Mouse (Mus musculus): Measurements from ENCODE around the gene Ush1c.
A peak's percentile ranks its signal among the peaks of the same experiment; 100 is the strongest.
"Not testable (repeated sequence)": the region's sequence is repeated elsewhere in the genome, so short reads cannot be mapped to it uniquely, and the experiment has no call there.

Gene Ush1c

DNA sequence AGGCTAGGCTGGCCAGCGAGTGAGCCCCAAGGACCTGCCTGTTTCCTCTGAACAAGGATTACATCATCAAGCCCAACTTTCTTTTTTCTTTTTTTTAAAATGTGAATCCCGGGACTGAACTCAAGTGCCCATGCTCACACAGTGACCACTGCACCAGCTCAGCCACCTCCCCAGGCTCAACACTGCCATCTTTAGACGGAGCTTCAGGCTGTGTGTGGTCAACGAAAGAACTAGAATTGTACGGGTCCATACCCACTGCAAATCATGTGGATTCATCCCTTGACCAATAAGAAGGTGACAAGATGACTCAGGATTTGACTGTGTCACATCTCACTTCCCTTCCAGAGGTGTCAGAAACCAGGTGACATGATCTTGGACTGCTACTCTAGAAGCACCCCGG is 33.5 kb downstream of the Ush1c start:
- ATAC-seq (ENCODE audit: low TSS enrichment) = no peak

DNA sequence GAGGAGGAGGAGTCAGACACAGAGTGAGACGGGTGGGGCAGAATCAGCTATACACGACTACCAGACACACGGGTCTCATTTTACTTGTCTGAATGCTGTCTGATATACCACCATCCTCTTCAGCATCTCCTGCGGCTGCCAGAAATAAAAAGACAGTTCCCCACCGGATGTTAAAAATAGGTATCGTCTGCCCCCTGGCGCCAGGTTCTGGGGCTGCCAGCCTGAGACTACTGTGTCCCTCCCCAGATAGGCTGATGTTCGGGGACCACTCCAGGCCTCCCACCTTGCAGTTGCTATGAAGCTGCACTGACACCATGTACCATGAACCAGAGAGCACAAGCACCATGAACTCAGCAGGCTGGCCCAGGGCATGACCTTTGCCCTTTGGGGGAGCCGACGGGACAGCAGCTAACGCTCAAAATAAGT is 34.2 kb downstream of the Ush1c start:
- peak; percentile 47; the same call in 1 of the 2 replicates for ATAC-seq (ENCODE audit: low TSS enrichment)

DNA sequence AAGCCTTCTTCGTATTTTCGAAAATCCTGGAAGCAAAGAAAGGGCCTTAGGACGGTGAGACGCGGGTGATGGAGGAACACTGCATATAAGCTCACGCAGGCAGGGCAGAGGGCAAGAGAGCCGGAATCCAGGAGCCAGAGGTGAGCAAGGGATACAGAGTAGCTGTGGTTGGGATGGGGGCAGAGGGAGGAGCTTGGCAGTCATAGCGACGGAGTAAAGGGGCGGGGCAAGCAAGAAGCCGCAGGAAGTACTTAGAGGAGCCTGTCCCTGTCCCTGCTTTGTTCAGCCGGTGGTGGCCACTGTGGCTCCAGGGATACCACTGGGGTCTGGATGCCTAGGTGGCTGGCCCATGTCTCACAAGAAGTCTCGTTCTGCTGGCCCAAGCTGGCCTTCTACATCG is 36.7 kb downstream of the Ush1c start:
- ATAC-seq (ENCODE audit: low TSS enrichment) = no peak

DNA sequence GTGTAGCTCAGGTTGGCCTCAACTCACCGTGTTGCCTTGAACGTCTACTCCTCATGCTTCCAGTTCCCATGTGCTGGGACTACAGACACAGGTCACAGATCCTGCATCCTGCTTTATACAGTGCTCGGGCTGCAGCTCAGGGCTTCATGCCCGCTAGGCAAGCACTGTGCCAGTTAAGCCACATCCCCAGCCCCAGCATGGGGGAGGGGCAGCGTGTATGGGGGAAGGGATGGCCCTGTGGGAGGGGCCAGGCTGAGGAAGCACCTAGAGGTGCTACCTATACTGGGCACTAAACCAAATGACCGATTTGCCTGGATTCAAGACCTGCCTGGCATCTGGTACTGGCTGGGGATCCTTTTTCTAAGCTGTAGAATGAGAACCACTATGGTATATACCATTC is 38.3 kb downstream of the Ush1c start:
- no peak for ATAC-seq (ENCODE audit: low TSS enrichment)

DNA sequence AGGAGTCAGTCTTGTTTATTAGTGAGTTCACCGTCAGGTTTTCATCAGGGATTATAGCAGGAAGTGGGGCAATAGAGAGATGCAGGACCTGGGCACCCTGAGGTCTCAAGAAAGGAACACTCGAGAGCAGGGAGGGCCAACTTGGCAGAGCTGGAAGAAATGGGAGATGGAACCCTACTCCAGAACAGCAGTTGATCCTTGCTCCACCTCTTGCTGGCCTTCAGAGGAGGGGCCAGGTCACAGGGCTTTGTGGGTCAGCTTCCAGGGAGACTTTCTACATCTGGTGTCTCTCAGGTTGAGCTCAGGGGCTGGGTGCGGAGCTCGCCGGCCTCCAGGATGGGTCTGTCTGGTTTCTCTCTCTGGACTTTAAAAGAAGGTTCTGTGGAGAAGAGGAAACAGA is 42.9 kb downstream of the Ush1c start:
- no peak for ATAC-seq (ENCODE audit: low TSS enrichment)

DNA sequence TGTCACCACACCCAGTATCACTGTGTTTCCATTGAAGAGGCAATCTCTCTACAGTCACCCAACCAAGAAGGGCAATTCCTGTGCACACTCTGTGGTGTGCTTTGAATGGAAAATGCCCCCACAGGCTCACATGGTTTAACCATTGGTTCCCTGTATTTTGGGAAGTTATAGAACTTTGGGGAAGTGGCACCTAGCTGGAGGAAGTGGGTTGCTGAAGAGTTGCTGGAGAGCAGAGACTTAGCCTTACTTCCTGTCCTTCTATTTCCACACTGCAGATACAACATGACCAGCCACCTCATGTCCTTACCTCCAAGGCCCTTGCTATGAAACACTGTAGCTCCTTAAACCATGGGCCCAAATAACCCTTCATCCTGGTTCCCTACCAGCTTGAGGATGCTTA is 54.1 kb downstream of the Ush1c start:
- no peak for ATAC-seq (ENCODE audit: low TSS enrichment)

DNA sequence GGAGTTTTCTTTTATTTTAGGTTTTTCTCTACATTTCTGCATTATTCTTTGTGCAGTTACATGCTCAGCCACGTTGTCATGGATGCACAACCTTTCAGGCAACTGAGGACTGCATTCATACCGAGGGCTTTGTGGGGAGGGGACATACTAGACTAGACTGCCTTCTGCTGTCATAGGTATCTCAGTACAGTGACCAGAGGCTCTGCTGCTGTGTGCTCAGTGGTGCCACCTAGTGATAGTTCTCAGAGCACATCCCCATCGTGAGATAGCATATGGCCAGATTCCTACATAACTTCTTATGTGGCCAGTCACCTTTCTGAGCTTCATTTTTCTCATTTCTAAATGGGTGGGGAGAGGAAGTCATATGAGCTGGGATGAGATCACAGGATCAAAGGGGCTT is 56.7 kb downstream of the Ush1c start:
- ATAC-seq (ENCODE audit: low TSS enrichment) = peak; percentile 76; the same call in 1 of the 2 replicates

DNA sequence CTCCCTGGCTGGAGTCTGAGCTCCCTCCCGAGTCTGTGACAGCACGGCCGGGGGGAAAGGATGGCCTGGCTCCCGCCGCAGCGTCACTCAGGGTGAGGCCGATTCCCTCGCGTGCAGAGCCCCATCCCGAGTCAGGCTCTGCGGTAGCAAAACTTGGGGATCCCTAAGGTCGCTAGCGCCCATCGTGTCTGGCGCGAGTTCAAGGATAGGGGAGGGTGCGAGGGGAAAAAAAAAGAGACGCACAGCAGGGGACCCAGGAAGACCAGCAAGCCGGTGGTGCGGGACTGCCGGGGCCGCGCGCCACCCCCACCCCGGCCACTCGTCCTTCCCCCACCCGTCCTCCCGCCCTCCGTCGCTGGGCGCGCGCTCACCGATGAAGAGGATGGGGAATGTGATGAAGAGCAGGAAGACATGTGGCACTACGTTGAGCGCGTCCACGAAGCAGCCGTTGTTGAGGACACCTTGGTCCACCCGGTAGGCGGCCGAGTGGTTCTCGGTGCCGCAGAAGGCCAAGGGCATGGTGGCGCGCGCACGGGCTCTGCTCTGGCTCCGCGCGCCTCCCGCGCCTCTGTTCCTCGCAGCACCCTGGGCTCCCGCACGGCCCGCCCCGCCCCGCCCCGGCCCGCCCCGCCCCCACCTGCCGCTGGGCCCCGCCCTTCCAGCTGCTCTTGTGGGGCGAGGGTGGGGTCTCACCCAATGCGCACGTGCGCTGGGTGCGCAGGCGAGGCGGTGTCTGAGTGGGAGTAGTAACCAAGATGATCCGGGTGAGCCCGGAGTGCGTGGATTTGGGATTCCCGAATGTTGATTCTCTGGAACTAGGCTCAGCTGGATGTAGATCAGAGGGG is 58.6 kb downstream of the Ush1c start, which contains the start of gene Abcc8:
Abcc8 (minus strand) TSS at position 603 of the 845 bp plus-strand sequence.
- ATAC-seq (ENCODE audit: low TSS enrichment) = peak; percentile 34; the same call in 1 of the 2 replicates

DNA sequence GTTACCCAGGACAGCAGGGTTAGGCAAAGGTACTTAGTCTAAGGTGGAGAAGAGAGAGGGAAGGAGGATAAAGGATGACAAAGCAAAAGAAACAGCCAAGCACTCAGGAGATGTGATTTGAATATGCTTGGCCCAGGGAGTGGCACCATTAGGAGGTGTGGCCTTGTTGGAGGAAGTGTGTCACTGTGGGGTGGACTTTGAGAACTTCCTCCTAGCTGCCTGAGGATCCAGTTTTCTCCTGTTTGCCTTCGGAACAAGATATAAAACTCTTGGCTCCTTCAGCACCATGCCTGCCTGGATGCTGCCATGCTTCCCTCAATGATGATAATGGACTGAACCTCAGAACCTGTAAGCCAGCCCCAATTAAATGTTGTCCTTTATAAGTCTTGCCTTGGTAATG is 69.3 kb downstream of the Ush1c start:
- not testable (repeated sequence) for ATAC-seq (ENCODE audit: low TSS enrichment)

DNA sequence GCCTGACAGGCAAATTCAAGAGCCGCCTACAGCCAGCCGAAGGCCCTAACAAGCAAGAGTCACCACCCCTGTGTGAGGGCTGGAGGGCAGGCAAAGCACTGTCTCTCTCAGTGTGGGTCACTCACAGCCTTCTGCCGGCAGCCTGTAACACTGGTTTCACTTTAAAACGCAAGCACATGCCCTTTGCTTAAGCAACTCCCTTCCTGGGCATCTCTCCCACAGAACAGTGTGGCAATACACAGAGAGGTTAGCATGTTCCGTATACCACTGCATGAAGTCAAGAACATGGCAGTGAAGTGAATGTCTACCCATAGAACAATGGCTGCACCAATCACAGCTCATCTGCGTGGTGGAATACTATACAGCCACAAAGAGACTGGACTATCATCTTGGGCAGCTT is 69.9 kb downstream of the Ush1c start:
- ATAC-seq (ENCODE audit: low TSS enrichment) = no peak

DNA sequence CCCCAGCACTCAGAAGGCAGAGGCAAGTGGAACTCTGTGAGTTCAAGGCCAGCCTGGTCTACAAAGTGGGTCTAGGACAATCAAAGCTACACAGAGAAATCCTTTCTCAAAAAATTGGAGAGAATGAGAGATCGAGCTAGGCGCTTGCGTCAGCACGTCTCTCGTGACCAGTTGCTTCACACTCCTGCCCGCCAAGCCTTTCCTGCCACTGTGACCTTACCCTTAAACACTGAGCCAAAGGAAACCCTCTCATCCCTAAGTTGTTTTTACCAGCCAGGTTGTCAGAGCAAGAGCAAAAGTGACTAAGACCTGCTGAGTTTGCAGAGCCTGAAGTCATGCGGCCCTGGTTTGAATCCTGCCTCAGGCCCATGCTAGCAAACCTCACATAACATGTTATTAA is 70.4 kb downstream of the Ush1c start:
- no peak for ATAC-seq (ENCODE audit: low TSS enrichment)

DNA sequence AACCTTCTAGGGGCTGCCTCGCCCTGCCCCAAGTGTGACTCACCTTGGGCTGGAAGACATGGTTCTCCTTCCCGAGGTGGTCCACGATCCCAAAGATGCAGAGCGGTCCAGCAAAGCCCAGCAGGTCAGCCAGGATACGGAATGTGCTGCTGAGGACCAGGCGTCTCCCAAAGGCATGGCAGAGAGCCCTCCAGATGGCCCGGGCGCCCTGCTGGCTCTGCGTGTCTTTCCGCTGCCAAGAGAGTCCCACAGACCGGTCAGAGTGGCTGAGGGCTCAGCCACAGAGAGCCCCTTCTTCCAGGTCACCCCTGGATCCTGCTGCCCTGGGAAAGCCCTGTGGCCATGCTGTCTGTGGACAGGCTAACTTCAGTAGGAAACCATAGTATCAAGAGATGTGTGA is 72.4 kb downstream of the Ush1c start:
- no peak for ATAC-seq (ENCODE audit: low TSS enrichment)

DNA sequence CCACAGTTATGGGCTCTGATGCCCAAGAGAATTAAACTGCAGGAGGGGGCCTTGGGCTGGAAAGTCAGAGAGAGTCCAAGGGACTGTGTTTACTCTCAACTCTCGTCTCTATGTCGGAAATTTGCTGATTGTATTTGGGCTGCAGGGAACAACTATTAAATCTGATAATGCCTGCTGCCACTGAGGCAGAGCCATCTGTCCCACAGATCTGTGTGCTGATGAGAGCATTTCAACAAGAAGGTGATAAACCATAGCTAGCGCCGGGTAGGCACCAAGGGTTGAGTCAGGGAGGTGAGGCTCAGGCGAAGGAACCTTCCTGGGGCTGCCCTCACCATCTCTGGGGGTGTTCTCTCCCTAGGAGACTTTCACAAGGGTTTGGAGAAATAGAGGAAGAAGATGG is 75.6 kb downstream of the Ush1c start:
- no peak for ATAC-seq (ENCODE audit: low TSS enrichment)

DNA sequence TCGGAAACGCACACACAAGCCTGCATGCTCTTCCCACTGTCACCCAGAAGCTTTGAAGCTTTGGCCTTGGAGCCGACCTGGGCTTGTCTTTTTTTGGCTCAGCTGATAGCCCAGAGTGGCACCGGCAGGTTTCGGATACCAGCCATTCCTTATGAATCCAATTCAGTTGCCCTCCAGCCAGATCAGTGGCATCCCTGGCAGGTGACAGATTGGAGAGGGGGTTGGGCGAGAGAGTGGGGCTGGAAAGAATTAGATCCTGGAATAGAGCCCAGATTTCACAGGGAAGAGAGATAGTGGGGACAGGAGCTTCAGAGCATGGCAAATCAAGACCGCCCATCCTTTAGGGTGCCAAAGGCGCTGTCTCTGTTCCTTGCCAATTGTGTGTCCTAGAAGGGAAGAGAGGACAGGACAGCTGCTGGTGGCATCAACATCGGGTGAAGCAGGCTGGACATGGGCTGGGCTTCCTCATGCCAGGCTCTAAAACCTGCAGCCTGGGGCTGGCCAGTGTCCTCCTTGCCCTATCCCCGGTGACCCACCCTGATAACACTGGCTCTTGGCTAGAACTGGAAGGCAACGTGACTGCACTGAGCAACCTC is 76.1 kb downstream of the Ush1c start:
- no peak for ATAC-seq (ENCODE audit: low TSS enrichment)

DNA sequence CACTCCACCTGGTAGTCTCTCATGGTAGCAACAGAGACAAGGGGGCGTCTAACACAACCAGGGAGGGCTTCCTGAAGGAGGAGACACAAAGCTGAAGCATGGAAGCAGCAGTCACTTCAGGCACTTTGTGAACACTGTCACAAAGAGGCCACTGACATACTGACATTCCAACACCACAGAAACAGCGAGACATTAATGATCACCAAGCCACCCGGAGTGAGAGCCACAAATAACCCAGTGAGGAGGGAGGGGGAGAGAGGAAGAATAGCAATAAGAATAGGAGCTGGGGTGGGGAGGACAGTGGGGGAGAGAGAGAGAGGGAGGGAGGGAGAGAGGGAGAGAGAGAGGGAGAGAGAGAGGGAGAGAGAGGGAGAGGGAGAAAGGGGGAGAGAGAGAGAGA is 76.7 kb downstream of the Ush1c start:
- ATAC-seq (ENCODE audit: low TSS enrichment) = no peak

DNA sequence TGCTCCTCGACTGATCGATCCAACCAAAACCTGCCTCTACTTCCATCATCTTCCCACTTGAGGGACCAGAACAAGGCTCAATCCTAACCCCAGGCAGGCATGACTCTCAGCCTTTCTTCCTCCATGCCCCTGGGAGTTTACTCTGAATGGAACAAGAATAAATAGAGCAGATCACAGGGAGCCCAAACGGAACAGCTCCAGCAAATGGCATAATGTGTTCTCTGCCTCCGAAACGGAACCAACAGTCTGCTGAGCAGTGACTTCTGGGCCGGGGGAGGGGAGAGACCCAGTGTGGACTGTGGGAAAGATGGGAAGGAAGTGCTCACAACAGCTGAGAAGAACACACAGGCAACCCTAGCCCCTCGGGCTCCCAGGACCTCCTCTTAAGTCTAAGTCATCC is 80.6 kb downstream of the Ush1c start:
- no peak for ATAC-seq (ENCODE audit: low TSS enrichment)

DNA sequence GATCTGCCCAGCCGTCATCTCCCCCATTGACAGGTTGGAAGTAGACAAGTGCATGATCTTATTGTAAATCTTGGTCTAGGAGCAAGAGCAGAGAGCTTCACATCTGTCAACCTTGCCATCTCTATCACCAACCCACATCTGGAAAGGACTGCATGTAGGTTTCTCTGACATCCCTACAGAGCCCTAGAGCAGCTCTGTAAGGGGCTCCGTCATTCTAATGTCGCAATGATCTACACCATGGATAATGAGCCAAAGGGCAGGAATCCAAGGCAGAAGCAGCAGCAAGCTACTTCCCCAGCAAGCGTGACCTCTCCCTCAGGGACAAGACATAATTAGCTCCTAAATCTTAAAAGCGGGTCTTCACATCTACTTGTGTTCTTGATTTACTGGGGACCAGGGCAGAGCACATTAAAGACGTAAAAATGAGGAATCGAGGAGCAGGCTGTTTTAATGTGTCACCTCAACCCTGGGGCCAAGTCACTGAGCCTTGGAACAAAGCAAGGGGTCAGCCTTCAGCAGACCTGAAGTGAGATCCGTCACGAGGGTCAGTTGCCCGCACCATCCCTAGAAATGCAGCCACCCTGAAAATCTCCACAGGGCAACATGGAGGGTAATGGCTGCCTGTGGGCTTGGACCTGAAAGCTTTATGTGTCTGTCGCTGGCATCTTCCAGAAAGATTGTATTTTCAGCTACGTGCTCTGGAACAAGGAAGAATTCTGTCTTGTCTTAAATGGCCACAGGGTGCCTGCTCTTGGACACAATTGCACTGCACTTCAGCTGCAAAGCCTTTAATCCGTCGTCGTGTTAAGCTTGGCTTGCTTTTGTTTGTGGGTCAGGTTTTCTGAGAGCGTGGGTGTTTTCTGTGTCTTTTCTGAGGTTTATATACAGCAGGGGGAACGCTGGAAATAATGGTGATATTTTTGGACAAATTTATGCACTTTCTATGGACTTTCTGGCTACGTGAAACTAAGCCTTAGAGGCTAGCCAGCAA is 83.5 kb downstream of the Ush1c start:
- peak; percentile 14; the same call in 1 of the 2 replicates for ATAC-seq (ENCODE audit: low TSS enrichment)

DNA sequence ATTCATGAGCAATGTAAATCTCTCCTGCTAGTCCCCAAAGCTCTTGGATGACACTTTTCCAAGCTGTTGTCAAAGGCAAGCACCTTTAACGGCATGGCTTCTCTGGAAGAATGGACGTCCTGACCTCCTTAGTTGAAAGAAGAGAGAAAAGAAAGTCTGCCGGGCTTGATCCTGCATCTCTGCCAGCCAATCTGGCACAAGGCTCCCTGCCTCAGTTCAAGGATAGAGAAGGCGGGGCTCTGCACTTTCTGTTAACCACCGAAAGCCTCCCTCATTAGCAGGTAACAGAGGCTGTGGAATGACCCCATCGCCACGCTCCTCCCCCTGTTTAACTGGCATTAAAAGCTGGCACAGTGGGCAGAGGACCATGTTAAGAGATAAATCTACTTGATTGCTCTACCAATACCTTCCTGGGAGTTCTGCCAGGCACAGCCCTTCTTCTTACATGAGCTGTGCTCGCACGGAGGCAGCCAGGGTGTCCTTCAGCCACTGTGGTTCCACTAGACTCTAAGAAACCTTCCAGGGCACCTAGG is 85.4 kb downstream of the Ush1c start:
- ATAC-seq (ENCODE audit: low TSS enrichment) = peak; percentile 43; the same call in 1 of the 2 replicates

DNA sequence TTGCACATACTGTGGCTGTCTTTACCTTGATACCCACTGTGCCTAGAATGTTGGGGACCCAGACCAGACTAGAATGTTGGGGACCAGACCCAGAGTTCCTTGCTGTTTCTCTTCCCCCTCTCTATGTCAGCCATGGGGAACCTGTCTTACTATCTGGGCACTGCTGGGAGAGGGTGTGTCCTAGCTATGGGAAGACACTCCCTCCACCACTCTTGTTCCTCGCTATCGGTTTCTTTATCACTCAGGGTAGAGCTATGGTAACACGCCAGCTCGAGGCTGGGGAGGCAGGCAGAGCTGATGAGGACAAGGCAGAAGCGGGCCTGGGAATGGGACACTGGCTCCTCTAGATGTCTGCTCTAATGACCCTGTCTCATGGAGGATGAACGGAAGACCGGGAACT is 90.9 kb downstream of the Ush1c start:
- ATAC-seq (ENCODE audit: low TSS enrichment) = no peak

DNA sequence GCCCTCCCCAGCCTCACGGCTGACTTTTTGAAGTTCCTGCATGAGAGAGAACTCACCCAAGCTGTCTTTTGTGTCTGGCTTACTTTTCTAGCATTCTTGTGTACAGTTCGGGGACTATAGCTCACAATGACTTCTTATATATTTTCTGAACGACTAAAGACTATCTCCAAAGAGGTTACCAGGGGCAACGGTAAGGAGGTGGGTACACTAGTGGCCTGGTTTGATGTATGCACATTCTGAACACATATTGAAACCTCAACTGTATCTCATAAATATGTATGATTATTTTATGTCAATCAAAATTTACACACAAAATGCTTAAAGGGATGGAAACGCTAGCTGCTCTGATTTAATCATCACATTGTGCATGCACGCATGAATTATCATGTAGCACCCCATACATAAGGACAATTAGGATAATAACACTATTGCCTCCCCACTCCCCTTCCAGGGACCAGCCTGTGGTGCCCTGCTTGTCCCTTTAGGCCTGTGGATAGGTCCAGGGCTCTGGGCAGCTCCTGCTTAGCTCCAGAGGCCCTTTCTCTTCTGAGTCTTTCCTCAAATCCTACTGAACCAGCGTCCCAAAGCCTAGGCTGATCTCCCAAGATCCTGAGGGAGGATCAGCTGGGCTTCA is 91.5 kb downstream of the Ush1c start:
- ATAC-seq (ENCODE audit: low TSS enrichment) = no peak

Data from frontal cortex, adult (tissue).